Mouse (Mus musculus): ENCODE results near the gene Tmem178b. TPM values are rescaled to one million over a fixed set of nuclear protein-coding genes. Genes with fewer than 3 reads are reported as not detected.

Tmem178b gene
- total and polyA plus RNA-seq, 2 experiments from 2014 or later: 0.07 TPM; not detected in 1

- TF ChIP-seq EP300 (IDR thresholded peaks at IDR 0.05; ENCODE audit: low read depth) (no peak), CTCF (IDR thresholded peaks at IDR 0.05; ENCODE audit: low read depth) (no peak)
- H3K4me2 ChIP-seq (ENCODE audit: low read depth, low read length): no peak overlapping the region
- no peaks in the 10 kb centered on the region for H3K4me1 ChIP-seq (ENCODE audit: control insufficient read depth, insufficient read depth)
- no peak overlapping the region for H3K27ac ChIP-seq (ENCODE audit: low read depth)
- DNase-seq (ENCODE audit: low spot score) (no peak), ATAC-seq (ENCODE audit: insufficient read depth, low read depth) (no peak)
- no peaks in the 10 kb centered on the region for H3K36me3 ChIP-seq (replicated peaks; ENCODE audit: control insufficient read depth, insufficient read depth, low read length)
- WGBS: 60% methylated on average over 5 of the region's 5 CpGs
- H3K9me3 ChIP-seq (replicated peaks; ENCODE audit: control insufficient read depth, low read length): no peaks in the 10 kb centered on the region
- H3K27me3 ChIP-seq (ENCODE audit: control insufficient read depth, insufficient read depth, low read length): no peaks in the 10 kb centered on the region
- no peak overlapping the region for H3K4me3 ChIP-seq (ENCODE audit: low read depth, low read length)
- H3K9ac ChIP-seq (replicated peaks; ENCODE audit: low read depth, low read length): no peak overlapping the region
Observed at GRCm38 (mm10) chr6:39945670-39946440, 72.8 kb downstream of the Tmem178b start.

- H3K4me1 ChIP-seq (ENCODE audit: control insufficient read depth, insufficient read depth): no peaks in the 10 kb centered on the region
- no peaks in the 10 kb centered on the region for H3K9me3 ChIP-seq (replicated peaks; ENCODE audit: control insufficient read depth, low read length)
- no peak overlapping the region for H3K9ac ChIP-seq (replicated peaks; ENCODE audit: low read depth, low read length)
- H3K27ac ChIP-seq (ENCODE audit: low read depth): no peak overlapping the region
- H3K4me2 ChIP-seq (ENCODE audit: low read depth, low read length): no peak overlapping the region
- 62% methylated on average over 4 of the region's 4 CpGs for WGBS
- DNase-seq (ENCODE audit: low spot score) (no peak), ATAC-seq (ENCODE audit: insufficient read depth, low read depth) (no peak)
- H3K27me3 ChIP-seq (ENCODE audit: control insufficient read depth, insufficient read depth, low read length): no peaks in the 10 kb centered on the region
- H3K36me3 ChIP-seq (replicated peaks; ENCODE audit: control insufficient read depth, insufficient read depth, low read length): no peaks in the 10 kb centered on the region
- no peak overlapping the region for H3K4me3 ChIP-seq (ENCODE audit: low read depth, low read length)
- no peak for TF ChIP-seq CTCF (IDR thresholded peaks at IDR 0.05; ENCODE audit: low read depth)
- no peak for TF ChIP-seq EP300 (IDR thresholded peaks at IDR 0.05; ENCODE audit: low read depth)
Observed at GRCm38 (mm10) chr6:39946601-39947000, 73.5 kb downstream of the Tmem178b start.

DNA sequence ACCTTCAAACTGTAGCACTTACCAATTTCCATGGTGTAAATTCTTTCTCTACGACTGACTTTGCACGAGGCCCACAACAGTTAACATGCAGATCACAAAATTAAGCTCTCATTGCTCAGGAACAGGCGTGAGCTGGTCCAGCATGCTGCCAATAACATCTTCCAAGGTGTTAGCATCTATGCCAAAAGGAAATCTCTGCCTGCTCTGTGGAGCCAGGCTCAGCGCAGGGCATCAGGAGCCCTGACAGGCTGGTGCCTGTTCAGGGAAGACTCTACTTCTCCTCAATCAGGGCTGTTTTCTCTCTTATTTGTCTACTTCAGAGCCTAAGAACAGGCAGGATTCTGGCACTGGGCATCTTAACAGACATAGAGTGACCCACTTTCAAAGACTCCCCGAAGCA, 80.9 kb downstream of the Tmem178b start:
- no peak for DNase-seq (ENCODE audit: low spot score)
- 78% methylated on average over 5 of the region's 5 CpGs for WGBS
- H3K27ac ChIP-seq (ENCODE audit: low read depth): no peak overlapping the region

DNA sequence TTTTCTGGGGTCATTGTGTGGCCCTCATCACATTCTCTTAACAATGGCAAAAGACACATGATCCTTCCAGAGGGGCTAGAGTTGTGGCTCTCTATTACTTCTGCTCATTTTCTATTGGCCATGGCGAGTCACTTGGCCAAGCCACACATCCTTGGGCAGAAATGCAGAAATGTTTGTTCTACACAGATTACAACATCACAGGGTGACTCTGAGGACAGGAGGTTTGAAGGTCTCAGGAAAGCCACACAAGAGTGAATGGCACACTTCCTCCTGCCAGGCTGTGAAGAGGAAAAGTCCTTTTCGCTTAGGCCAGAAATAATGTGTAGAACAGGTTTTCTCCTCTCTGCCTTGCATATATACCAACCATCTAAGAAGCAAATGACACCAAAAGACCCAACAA, 82.1 kb downstream of the Tmem178b start:
- no peaks in the 10 kb centered on the region for H3K27me3 ChIP-seq (ENCODE audit: control insufficient read depth, insufficient read depth, low read length)
- H3K4me3 ChIP-seq (ENCODE audit: low read depth, low read length): no peak overlapping the region
- H3K4me1 ChIP-seq (ENCODE audit: control insufficient read depth, insufficient read depth): no peaks in the 10 kb centered on the region
- no peak for ATAC-seq (ENCODE audit: insufficient read depth, low read depth)
- H3K4me2 ChIP-seq (ENCODE audit: low read depth, low read length): no peak overlapping the region
- no peaks in the 10 kb centered on the region for H3K36me3 ChIP-seq (replicated peaks; ENCODE audit: control insufficient read depth, insufficient read depth, low read length)
- H3K9ac ChIP-seq (replicated peaks; ENCODE audit: low read depth, low read length): no peak overlapping the region
- no peak for DNase-seq (ENCODE audit: low spot score)
- no peak overlapping the region for H3K27ac ChIP-seq (ENCODE audit: low read depth)
- no peaks in the 10 kb centered on the region for H3K9me3 ChIP-seq (replicated peaks; ENCODE audit: control insufficient read depth, low read length)
- 72% methylated on average over 2 of the region's 2 CpGs for WGBS
- no peak for TF ChIP-seq EP300 (IDR thresholded peaks at IDR 0.05; ENCODE audit: low read depth)

More for the DNA sequence above, 80.9 kb downstream of the Tmem178b start:
- no peak overlapping the region for H3K9ac ChIP-seq (replicated peaks; ENCODE audit: low read depth, low read length)
- no peaks in the 10 kb centered on the region for H3K4me1 ChIP-seq (ENCODE audit: control insufficient read depth, insufficient read depth)
- no peaks in the 10 kb centered on the region for H3K9me3 ChIP-seq (replicated peaks; ENCODE audit: control insufficient read depth, low read length)
- H3K4me2 ChIP-seq (ENCODE audit: low read depth, low read length): no peak overlapping the region
- ATAC-seq (ENCODE audit: insufficient read depth, low read depth): no peak
- TF ChIP-seq CTCF (IDR thresholded peaks at IDR 0.05; ENCODE audit: low read depth) (no peak), EP300 (IDR thresholded peaks at IDR 0.05; ENCODE audit: low read depth) (no peak)
- H3K4me3 ChIP-seq (ENCODE audit: low read depth, low read length): no peak overlapping the region
- H3K27me3 ChIP-seq (ENCODE audit: control insufficient read depth, insufficient read depth, low read length): no peaks in the 10 kb centered on the region
- no peaks in the 10 kb centered on the region for H3K36me3 ChIP-seq (replicated peaks; ENCODE audit: control insufficient read depth, insufficient read depth, low read length)

DNA sequence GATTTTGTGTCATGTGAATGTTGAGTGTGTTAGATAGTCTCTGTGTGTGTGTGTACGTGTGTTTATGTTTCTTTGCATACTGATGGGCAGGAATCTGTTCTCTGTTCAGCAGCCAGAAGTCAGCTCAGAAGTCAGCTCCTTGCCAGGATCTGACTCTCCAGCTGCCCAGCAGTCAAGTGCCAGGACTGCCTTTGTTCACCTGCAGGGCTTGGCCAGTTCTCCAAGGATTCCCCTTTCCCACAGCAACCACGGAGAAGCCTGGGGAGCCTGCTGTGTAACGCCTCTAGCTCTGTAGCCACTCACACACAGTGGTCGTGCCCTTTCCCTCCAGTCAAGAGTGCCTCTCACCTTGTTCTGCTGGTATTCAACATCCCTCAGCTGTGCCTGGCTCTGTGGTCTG, 91.5 kb downstream of the Tmem178b start:
- ATAC-seq (ENCODE audit: insufficient read depth, low read depth) (no peak), DNase-seq (ENCODE audit: low spot score) (no peak)
- no peaks in the 10 kb centered on the region for H3K9me3 ChIP-seq (replicated peaks; ENCODE audit: control insufficient read depth, low read length)
- no peaks in the 10 kb centered on the region for H3K4me1 ChIP-seq (ENCODE audit: control insufficient read depth, insufficient read depth)
- no peak overlapping the region for H3K9ac ChIP-seq (replicated peaks; ENCODE audit: low read depth, low read length)
- H3K27ac ChIP-seq (ENCODE audit: low read depth): no peak overlapping the region
- 43% methylated on average over 4 of the region's 4 CpGs for WGBS
- H3K4me2 ChIP-seq (ENCODE audit: low read depth, low read length): no peak overlapping the region
- H3K36me3 ChIP-seq (replicated peaks; ENCODE audit: control insufficient read depth, insufficient read depth, low read length): no peaks in the 10 kb centered on the region
- TF ChIP-seq EP300 (IDR thresholded peaks at IDR 0.05; ENCODE audit: low read depth) (no peak), CTCF (IDR thresholded peaks at IDR 0.05; ENCODE audit: low read depth) (no peak)
- no peak overlapping the region for H3K4me3 ChIP-seq (ENCODE audit: low read depth, low read length)
- no peaks in the 10 kb centered on the region for H3K27me3 ChIP-seq (ENCODE audit: control insufficient read depth, insufficient read depth, low read length)

DNA sequence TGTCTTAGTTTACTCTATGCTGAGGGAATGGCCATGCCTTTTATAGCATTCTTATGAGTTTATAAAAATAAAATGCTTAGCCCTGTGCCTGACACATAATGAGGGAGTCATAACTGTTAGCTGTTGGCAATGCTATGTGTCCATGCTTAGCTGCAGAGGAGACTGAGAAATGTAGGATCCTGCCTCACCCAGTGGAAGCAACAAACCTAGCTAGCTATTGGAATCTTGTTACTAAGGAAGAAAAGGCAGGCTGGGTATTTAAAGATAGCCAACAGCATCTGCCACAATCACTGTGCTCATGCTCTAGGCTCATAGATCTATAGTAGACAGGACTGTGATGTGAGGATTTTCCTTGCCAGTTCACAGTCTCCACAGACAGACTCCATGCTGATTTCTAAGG, 97.2 kb downstream of the Tmem178b start:
- Histone ChIP-seq H3K9me3 (replicated peaks; ENCODE audit: control insufficient read depth, low read length) (no peaks in the 10 kb centered on the region), H3K27ac (ENCODE audit: low read depth) (no peak overlapping the region), H3K4me1 (ENCODE audit: control insufficient read depth, insufficient read depth) (no peaks in the 10 kb centered on the region), H3K4me2 (ENCODE audit: low read depth, low read length) (no peak overlapping the region), H3K9ac (replicated peaks; ENCODE audit: low read depth, low read length) (no peak overlapping the region), H3K36me3 (replicated peaks; ENCODE audit: control insufficient read depth, insufficient read depth, low read length) (no peaks in the 10 kb centered on the region), H3K4me3 (ENCODE audit: low read depth, low read length) (no peak overlapping the region), H3K27me3 (ENCODE audit: control insufficient read depth, insufficient read depth, low read length) (no peaks in the 10 kb centered on the region)
- no peak for ATAC-seq (ENCODE audit: insufficient read depth, low read depth)
- no peak for TF ChIP-seq EP300 (IDR thresholded peaks at IDR 0.05; ENCODE audit: low read depth)
- no peak for TF ChIP-seq CTCF (IDR thresholded peaks at IDR 0.05; ENCODE audit: low read depth)
- DNase-seq (ENCODE audit: low spot score): no peak

Data from heart, postnatal 0 days (tissue).